Mouse (Mus musculus): ENCODE data around the gene Foxp1. TPM values are rescaled to one million over a fixed set of nuclear protein-coding genes. Genes with fewer than 3 reads are reported as not detected.

Gene Foxp1
- polyA plus RNA-seq, 1 experiment, result 93.7 TPM

- Histone ChIP-seq H3K27ac (ENCODE audit: control insufficient read depth, insufficient read depth, low read depth, low read length, poor library complexity) (no peak overlapping the region), H3K4me1 (ENCODE audit: control insufficient read depth, insufficient read depth, low read length) (peaks cover 5% of the 10 kb centered on the region), H3K4me3 (replicated peaks; ENCODE audit: control insufficient read depth, low read depth, low read length) (no peak overlapping the region)
- TF ChIP-seq CTCF (IDR thresholded peaks at IDR 0.05; ENCODE audit: control insufficient read depth, insufficient read depth, low read length), result no peak
- TF ChIP-seq POLR2A (IDR thresholded peaks at IDR 0.05; ENCODE audit: borderline replicate concordance, control insufficient read depth, low read depth, low read length), result no peak
- 63% methylated on average over 4 of the region's 4 CpGs for WGBS
Observed at GRCm38 (mm10) chr6:99201271-99201705, 321.2 kb downstream of the Foxp1 start.

- TF ChIP-seq CTCF (IDR thresholded peaks at IDR 0.05; ENCODE audit: control insufficient read depth, insufficient read depth, low read length) (no peak), POLR2A (IDR thresholded peaks at IDR 0.05; ENCODE audit: borderline replicate concordance, control insufficient read depth, low read depth, low read length) (no peak)
Observed at GRCm38 (mm10) chr6:99200656-99201055, 321.9 kb downstream of the Foxp1 start.

GRCm38 (mm10) chr6:99199277-99199676 lies 323.2 kb downstream of the Foxp1 start:
- no peaks in the 10 kb centered on the region; the same call in 1 of the 2 replicates for H3K4me1 ChIP-seq (ENCODE audit: control insufficient read depth, insufficient read depth, low read length)
- H3K4me3 ChIP-seq (replicated peaks; ENCODE audit: control insufficient read depth, low read depth, low read length), result no peak overlapping the region
- no peak overlapping the region for H3K27ac ChIP-seq (ENCODE audit: control insufficient read depth, insufficient read depth, low read depth, low read length, poor library complexity)
- WGBS, result 33% methylated on average over 4 of the region's 4 CpGs
- TF ChIP-seq CTCF (IDR thresholded peaks at IDR 0.05; ENCODE audit: control insufficient read depth, insufficient read depth, low read length), result no peak
- no peak for TF ChIP-seq POLR2A (IDR thresholded peaks at IDR 0.05; ENCODE audit: borderline replicate concordance, control insufficient read depth, low read depth, low read length)

More at GRCm38 (mm10) chr6:99200656-99201055, 321.9 kb downstream of the Foxp1 start:
- 75% methylated on average over 11 of the region's 11 CpGs for WGBS
- Histone ChIP-seq H3K4me3 (replicated peaks; ENCODE audit: control insufficient read depth, low read depth, low read length) (no peak overlapping the region), H3K27ac (ENCODE audit: control insufficient read depth, insufficient read depth, low read depth, low read length, poor library complexity) (no peak overlapping the region), H3K4me1 (ENCODE audit: control insufficient read depth, insufficient read depth, low read length) (no peaks in the 10 kb centered on the region; the same call in 1 of the 2 replicates)

GRCm38 (mm10) chr6:99193697-99194096 lies 328.8 kb downstream of the Foxp1 start:
- WGBS, result 31% methylated on average over 8 of the region's 8 CpGs
- no peak overlapping the region for H3K27ac ChIP-seq (ENCODE audit: control insufficient read depth, insufficient read depth, low read depth, low read length, poor library complexity)
- no peak for TF ChIP-seq POLR2A (IDR thresholded peaks at IDR 0.05; ENCODE audit: borderline replicate concordance, control insufficient read depth, low read depth, low read length)
- TF ChIP-seq CTCF (IDR thresholded peaks at IDR 0.05; ENCODE audit: control insufficient read depth, insufficient read depth, low read length), result no peak
- H3K4me3 ChIP-seq (replicated peaks; ENCODE audit: control insufficient read depth, low read depth, low read length), result no peak overlapping the region
- H3K4me1 ChIP-seq (ENCODE audit: control insufficient read depth, insufficient read depth, low read length), result peaks cover under 1% of the 10 kb centered on the region; the same call in 1 of the 2 replicates

GRCm38 (mm10) chr6:99191636-99192137 lies 330.8 kb downstream of the Foxp1 start:
- H3K4me1 ChIP-seq (ENCODE audit: control insufficient read depth, insufficient read depth, low read length), result peaks cover 5% of the 10 kb centered on the region
- no peak for TF ChIP-seq POLR2A (IDR thresholded peaks at IDR 0.05; ENCODE audit: borderline replicate concordance, control insufficient read depth, low read depth, low read length)
- peak; percentile 41; the same call in 1 of the 2 replicates for TF ChIP-seq CTCF (IDR thresholded peaks at IDR 0.05; ENCODE audit: control insufficient read depth, insufficient read depth, low read length)
- H3K4me3 ChIP-seq (replicated peaks; ENCODE audit: control insufficient read depth, low read depth, low read length), result no peak overlapping the region
- 52% methylated on average over 8 of the region's 8 CpGs for WGBS
- H3K27ac ChIP-seq (ENCODE audit: control insufficient read depth, insufficient read depth, low read depth, low read length, poor library complexity), result 0 out of 2 replicates have a peak overlapping the region, but pooled peaks have one; percentile 10

- TF ChIP-seq POLR2A (IDR thresholded peaks at IDR 0.05; ENCODE audit: borderline replicate concordance, control insufficient read depth, low read depth, low read length), result no peak
- H3K27ac ChIP-seq (ENCODE audit: control insufficient read depth, insufficient read depth, low read depth, low read length, poor library complexity), result 0 out of 2 replicates have a peak overlapping the region, but pooled peaks have one; percentile 10
- 46% methylated on average over 12 of the region's 12 CpGs for WGBS
- no peak overlapping the region for H3K4me3 ChIP-seq (replicated peaks; ENCODE audit: control insufficient read depth, low read depth, low read length)
- H3K4me1 ChIP-seq (ENCODE audit: control insufficient read depth, insufficient read depth, low read length), result peaks cover 5% of the 10 kb centered on the region
Observed at GRCm38 (mm10) chr6:99191041-99191635, 331.4 kb downstream of the Foxp1 start.

GRCm38 (mm10) chr6:99189967-99190366 lies 332.6 kb downstream of the Foxp1 start:
- WGBS, result 74% methylated on average over 8 of the region's 8 CpGs
- no peak overlapping the region for H3K27ac ChIP-seq (ENCODE audit: control insufficient read depth, insufficient read depth, low read depth, low read length, poor library complexity)
- peaks cover 5% of the 10 kb centered on the region for H3K4me1 ChIP-seq (ENCODE audit: control insufficient read depth, insufficient read depth, low read length)
- H3K4me3 ChIP-seq (replicated peaks; ENCODE audit: control insufficient read depth, low read depth, low read length), result no peak overlapping the region
- TF ChIP-seq CTCF (IDR thresholded peaks at IDR 0.05; ENCODE audit: control insufficient read depth, insufficient read depth, low read length) (no peak), POLR2A (IDR thresholded peaks at IDR 0.05; ENCODE audit: borderline replicate concordance, control insufficient read depth, low read depth, low read length) (no peak)

- TF ChIP-seq CTCF (IDR thresholded peaks at IDR 0.05; ENCODE audit: control insufficient read depth, insufficient read depth, low read length) (no peak), POLR2A (IDR thresholded peaks at IDR 0.05; ENCODE audit: borderline replicate concordance, control insufficient read depth, low read depth, low read length) (no peak)
- WGBS, result 7% methylated on average over 4 of the region's 4 CpGs
- peaks cover 5% of the 10 kb centered on the region for H3K4me1 ChIP-seq (ENCODE audit: control insufficient read depth, insufficient read depth, low read length)
- no peak overlapping the region for H3K4me3 ChIP-seq (replicated peaks; ENCODE audit: control insufficient read depth, low read depth, low read length)
- H3K27ac ChIP-seq (ENCODE audit: control insufficient read depth, insufficient read depth, low read depth, low read length, poor library complexity), result peak overlapping the region; percentile 31; the same call in 1 of the 2 replicates
Observed at GRCm38 (mm10) chr6:99188366-99189216, 333.9 kb downstream of the Foxp1 start.

Data from bone marrow, adult 2 months (tissue).